Mouse (Mus musculus) Muller cell, postnatal 12 days (primary cell): ENCODE measurements at regions not wholly inside any gene's neighbourhood (a gene's known extent, or its start where the extent isn't known, plus 50 kb on each side); places are given as distances from the start of the nearest gene placed in this dataset.
A peak's percentile ranks its signal among the peaks of the same experiment; 100 is the strongest.

Experiments
- DNase-seq: peaks from one replicate; pipeline ENCODE4 v3.0.0-alpha.2; 2015; ENCODE audit errors: inconsistent ontology term

DNA sequence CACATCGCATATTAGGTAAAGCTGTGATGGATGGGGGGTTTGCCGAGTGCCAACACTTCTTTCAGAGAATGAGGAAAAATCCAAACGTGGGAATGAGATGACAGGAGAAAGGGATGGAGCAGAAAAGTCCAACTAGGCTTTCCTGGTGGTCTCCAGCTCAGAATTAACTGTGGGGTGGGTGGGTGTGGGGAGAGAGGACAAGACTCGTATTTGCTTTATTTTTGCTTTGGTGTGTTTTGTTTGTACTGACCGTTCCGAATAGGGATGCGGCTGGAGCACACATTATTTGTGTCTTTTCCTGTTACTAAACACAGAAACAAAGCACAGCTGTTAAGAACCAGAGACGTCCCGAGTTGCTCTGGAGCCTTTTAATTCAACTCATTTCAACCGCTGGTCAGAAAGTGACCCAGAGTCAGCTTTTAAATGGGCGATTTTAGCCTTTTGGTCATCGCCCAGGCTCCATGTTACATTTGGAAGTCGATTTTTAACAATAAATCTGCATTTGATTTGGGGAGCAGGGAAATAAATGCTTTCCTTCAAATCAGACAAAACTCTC is 136.7 kb downstream of the Gm10295 start:
- DNase-seq: no peak

DNA sequence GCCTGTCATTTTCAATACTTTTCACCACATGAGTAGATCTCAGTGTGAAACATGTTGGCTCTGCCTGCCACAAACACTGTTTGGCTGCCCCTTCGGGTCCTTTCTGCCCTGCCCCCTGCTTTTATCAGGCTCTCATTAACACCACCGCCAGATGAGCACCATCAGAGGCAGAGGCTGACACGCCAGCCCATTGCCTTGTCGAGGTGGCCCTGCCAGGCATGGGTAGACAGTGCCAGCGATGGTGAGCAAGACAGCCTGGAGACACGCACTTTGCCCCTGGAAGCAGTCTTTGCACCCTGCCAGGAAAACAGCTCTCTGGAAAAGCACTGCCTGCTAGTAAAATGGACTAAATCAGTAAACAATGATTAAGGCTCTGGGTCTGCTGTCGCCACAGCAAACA is 158.2 kb downstream of the Gm10295 start:
- DNase-seq: peak; percentile 51

DNA sequence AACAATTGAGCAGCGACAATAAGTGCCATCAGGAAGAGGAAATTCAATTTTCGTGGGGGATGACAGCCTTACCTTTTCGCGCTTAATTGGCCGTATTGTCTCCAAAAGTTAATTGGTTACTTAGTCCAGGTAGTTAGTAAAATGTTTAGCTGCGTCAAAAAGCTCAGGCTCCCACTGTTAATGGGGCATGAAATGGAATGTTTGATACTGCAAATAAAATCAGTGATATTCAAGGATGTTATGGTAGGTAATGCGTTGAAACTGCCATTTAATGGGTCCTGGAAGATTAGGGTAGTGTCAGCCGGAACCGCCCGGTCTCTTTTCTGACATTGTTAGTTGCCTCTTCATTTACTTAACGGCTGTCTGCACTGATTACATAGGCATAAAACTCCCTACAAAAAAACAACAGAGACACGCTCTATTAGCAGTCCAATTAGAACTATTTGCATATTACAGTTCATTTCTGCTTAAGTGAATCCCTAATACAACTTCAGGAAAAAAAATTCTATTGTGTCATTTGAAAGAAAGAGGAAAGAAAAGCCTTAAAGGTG is 161.0 kb downstream of the Gm10295 start:
- peak; percentile 20 for DNase-seq

DNA sequence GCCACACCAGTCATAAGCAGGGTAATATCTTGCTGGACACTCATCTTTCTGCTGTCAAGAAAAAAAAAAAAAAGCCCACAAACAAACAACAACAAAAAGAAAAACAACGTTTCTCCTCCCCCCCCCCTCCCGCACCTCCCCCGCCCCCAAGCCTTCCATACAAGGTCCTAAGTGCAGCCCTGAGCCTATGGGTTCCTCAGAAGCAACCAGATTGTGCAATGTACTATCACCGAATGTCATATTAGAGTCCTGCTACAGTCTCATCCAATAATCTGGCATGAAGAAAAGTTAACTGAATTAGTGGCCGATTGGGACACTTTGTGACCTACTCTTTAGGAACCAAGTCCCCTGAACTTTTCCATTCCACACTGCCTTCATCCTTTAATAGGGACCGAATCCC is 161.5 kb downstream of the Gm10295 start:
- no peak for DNase-seq

DNA sequence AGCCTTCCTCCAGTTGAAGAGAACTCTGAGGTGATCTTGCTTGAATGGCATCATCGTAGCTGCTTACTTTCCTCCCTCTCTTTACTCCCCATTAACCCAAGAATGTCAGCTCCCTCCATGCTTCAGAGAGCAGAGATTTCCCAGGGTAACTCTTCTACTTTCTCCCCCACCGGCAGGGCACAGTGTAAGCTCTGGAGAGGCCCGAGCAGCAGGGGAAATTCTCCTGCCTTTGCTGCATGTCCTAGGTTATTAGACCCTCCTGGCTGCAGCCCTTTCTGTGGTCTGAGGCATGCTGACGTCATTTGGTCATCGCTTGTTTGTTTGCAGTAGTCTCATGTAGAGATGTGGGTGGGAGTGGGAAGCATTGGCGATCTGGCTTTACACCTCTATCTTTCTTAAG is 163.2 kb downstream of the Gm10295 start:
- peak; percentile 12 for DNase-seq

DNA sequence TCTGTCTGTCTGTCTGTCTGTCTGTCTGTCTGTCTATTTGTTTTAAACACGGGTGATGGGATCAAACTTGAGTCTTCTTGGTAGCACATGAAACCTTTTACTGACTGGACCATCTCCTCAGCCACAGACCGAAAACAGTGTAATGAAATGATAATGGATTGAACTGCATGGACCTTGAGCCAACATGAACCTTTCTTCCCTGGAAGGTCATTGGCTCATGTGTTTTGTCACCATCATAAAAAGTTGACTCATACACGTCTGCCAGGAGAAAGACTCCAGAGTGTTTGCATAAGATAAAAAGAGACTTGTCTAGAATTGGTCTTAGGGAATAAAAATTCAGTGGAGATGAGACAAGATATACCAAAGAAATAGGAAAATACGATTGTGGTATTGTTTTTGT is 176.4 kb downstream of the Gm10295 start:
- DNase-seq: no peak

DNA sequence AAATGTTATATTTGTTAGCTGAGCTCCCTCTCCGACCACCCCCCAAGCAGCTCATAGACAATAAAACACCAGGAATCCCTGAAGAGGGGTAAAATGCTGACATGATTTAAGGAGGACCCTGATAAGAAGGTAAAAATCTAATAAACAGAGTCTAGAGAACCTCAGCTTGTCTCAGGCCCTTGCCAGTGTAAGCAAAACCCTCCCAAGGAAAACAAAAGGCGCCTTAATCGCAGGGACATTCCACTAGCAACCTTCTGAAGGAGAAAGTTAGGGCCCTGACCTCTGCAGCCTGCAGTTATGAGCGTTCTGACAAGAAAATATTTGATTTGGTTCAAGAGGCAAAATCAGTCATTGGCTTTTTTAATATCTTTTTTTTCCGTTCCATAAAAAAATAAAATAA is 212.2 kb downstream of the Gm10295 start:
- DNase-seq: no peak

DNA sequence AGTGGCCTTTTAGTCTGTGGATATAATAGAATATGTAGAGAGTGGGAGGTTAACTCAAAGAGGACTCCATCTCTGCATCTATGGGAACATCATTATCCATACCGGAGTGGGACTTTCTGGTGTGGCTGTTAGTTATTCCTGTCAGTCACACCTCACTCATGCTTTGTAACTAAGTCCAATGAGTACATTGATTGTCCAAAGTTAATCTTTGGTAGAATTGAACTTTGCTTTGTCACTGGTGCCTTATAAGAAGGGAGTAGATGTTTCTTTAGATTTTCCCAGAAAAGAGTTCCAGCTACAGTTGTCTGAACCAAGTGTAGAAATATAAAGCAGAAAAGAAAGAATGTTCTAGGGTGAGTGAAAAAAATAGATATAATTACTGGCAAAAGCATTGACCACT is 221.3 kb downstream of the Gm10295 start:
- DNase-seq: no peak

DNA sequence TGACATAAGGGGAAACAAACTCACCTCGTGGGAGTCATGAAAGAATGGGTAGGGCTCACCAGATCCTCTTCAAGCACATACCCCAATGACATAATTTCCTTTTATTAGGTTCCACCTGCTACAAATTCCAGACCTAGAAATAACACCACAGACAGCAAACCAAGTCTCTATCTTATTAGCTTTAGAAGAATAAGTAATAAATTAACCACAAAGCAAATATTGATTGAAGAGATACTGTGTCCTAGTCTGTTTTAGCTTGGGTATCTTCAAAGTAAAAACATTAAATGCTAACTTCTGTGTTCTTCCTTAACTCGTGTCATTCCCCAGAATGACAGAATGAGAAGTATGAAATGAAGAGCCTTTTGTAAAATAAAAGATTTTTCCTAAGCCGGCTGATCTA is 222.4 kb downstream of the Gm10295 start:
- no peak for DNase-seq

DNA sequence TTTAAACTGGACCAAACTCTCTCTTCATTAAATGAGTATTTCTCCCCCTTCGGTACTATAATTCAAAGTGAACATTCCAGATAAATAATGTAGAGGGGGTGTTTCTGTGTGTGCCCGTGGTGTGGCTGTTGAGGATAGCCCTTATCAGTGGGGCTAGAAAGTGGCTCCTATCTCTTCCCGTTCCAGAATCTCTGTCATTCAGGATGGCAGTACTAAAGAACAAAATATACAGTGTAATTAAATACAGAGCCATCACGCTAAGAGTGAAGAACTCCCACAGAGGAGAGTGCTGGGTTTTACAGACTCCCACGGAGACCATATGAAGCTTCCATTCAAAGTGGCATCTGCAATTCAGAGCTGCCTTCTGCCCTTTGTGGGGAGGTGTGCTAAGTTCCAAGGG is 229.8 kb downstream of the Gm10295 start:
- no peak for DNase-seq

DNA sequence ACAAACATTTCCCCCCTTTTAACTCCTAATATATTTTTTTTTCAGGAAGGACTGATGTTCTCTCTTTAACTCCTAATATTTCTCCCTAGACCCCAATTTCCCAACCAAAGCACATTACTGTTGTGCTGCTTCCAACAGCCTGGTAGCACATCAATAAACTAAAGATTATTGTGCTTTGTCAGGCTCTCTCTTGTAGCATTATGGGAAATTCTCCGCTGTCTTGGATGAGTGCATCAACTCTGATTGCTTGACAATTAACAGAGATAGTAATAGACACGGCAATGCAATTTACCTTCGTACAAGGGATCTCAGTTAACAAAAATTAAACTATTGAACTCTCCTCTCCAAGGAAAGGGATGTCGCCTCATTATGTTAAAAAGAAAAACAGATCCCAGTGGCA is 230.3 kb downstream of the Gm10295 start:
- DNase-seq: no peak

DNA sequence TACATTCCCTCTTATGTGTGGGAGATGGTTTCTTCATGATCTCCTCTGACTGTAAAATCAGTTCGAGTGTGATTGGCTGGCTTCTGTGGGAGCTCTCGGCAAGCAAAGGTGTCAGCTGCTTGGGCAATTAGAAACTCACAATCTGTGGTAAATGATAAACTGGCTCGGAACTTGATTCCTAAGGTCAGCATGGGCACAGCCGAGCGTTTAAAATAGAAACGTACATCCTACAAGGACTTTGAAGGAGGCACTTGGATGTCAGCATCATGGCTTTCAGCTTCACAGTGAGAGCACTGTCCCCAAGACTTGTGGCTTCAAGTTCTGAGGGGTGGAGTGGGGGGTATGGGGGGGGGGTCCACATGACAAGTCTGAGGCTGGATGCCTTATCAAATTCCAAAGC is 231.3 kb downstream of the Gm10295 start:
- no peak for DNase-seq

DNA sequence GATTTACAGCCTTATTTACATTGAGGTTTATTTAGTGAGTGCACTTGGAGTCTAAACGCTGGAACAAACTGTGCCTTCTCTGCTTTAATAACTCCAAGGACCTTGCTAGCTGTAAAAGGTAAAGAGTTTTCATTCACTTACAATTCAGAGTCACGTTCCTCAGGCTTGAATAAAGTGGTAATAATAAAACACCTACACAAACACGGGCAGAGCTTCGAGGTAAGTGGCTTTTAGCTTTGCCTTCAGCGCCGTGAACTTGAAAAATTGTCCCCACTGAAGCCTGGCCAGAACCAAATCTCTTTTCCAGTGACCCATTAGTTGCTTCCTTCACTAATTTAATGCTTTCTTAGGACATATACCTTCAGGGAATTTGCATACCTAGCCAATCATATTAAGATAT is 244.2 kb downstream of the Gm10295 start:
- DNase-seq: no peak

DNA sequence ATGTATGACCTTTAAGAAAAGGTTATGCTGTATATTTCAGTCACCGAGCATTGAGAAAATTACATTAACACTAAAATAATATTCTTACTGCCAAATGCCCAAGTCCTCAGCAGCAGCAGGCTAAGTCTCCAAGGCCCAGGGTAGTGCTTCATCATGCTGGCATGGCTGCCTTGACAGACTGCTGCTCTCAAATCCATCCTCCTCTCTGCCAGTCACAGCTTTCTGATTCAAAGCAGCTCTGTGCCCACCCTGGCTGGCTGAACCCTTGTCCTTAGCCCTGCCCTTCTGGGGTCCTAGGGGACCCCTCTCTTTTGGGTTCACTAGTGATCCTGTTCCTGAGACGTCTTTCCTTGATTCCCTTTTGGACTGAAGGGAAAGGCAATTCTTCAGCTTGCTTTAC is 251.0 kb downstream of the Gm10295 start:
- no peak for DNase-seq

DNA sequence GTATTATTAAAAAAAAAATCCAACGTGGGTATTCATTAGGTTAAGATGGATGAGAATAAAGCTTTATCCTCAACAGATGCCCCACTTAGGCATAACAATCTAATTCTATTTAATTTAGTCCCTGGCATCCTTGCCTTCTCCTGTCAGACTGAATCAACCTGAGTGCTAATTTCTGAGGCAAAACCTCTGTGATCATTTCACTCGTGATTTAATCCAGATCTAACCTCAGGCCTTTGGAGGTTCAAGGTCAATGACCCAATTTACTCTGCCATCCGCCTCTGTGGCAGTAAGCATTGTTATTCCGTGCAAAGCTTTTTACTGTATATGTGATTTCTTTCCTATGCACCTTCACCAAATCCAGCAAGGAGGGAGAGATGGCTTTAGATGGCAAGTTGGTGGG is 253.0 kb downstream of the Gm10295 start:
- DNase-seq: peak; percentile 40

DNA sequence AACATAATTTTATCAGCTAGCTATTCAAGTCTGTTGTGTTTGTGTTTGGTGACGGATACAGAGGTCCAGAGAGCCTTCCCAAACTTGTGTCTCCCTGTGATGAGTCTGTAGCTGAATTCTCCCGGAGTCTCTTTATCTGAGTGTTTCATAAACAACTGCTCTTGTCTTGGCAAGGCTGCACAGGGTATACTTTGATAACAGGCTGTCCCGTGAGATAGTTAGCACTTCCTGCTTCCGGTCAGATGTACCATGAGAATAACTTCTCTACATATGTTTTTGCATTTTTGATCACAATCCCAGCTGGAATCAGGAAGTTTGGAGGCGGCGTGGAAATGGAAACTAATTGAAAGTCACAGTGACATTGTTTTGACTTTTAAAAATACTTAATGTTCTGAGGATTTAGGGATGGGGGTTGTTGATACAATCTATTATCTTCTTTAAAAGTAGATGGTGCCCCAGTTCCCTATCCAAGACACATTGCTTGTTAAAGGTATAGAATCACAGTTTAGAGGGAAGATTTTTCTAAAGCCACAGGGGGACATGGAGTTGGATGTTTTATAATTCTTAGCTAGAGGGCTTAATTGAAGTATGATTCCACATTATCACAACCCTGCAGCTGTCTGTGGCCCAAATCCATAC is 257.9 kb downstream of the Gm10295 start:
- no peak for DNase-seq

DNA sequence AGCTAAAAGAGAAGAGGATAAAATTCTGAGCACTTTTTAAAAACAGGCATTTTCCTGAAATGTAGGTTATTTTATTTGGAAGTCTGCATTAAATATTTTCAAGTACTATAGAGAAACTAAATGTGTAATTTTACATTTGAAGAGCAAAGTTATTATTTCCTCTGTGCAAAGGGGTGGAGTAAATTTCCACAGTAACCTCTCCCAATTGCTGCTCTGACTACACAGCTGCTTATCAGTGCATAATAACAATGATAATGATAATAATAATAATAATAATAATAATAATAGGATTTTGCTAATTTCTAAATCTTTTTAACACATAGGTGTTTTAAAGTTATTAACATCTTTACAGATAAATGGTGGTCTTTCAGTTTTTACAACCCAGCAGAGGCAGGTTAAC is 258.5 kb downstream of the Gm10295 start:
- no peak for DNase-seq

DNA sequence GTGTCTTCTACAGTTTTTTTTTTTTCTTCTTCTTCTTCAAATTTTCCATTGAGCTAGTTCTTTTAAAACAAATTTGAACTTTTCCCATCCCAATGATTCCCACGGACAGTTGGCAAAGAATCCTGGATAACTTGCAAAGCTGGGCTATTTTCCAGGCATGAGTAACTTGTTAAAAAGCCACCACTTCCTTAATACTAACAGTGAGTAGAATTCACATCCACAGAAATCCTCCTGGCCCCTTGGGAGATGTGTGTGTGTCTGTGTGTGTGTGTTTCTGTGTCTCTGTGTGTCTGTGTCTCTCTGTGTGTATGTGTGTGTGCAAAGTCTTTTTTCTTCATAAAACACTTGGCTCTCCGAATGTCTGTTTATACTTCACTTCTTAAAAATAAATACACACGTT is 259.0 kb downstream of the Gm10295 start:
- DNase-seq: peak; percentile 21

DNA sequence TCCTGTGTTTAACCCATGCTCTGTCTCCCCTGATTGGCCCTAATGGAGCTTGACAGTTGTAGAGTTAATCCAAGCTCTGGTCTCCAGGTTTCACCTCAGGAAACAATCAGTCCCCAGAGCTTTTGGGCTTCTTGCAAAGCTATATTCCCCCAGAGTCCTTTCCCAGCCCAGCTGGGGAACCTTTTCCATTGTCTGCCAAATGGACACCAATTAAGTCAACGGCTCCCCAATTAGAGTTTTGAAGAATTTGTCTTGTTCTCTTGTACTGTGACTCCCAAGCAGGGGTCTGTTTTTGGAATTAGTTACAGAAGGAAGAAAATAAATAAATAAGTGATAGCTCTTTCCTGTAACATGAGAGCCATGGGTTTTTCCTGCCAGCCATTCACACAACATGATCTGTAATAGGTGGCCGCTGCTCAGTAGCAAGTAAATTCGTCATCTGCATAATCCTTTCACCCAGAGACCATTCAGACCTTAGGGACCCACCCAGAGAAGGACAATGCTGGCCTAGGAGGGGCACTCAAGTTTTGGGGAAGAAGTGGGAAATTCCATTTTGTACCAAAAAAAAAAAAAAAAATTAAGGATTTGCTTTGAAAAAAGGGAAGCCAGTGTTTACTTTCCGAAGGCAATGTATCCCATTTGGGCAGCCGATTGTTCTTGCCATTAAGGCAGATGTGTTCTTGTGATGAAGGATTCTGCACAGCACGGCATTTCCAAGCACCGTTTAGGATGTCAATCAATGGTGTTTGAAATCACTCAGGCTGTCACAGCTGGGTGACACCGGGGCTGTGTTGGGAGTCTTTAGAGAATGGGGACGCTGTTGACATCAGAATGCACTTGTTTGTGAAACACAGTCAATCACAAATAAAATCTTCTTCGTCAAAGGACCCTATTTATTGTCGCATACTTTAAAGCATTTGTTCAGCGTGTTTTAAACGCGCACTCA is 286.6 kb downstream of the Gm10295 start:
- peak; percentile 33 for DNase-seq

DNA sequence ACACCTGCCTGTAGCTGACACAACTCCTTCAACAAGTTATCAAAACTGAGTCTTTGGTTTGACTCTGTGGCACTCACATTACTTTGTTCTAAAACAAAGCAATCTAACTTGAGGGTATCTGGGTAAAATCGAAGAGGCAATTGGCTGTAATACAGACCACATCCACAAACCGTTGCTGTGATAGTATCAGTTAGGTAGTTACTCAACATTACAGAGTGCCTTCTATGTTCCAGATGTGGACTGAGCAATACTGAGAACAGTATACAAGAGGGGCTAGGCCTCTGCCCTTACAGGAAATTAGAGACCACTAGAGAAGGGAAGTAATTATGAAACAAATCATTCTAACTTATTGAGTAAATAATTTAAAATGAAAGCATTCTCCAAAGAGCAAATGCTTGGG is 300.5 kb downstream of the Gm10295 start:
- no peak for DNase-seq

DNA sequence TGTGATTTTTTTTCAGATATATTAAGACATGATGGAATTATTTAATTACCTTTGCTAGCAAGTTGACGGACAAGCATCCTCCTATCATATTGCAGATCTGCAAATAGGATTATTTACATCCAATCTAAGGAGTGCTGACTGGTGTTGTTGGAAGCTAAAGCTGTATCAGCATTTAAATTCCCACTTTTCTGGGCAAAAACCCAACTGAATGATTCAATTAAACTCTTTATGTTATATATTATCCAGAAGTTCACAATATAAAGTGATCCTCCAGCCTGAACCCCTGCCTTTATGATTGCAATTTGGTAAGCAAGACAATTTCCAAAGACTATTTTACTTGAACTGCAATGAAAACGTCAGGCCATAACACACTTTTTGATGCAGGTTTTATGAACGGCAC is 304.1 kb downstream of the Gm10295 start:
- DNase-seq: no peak

DNA sequence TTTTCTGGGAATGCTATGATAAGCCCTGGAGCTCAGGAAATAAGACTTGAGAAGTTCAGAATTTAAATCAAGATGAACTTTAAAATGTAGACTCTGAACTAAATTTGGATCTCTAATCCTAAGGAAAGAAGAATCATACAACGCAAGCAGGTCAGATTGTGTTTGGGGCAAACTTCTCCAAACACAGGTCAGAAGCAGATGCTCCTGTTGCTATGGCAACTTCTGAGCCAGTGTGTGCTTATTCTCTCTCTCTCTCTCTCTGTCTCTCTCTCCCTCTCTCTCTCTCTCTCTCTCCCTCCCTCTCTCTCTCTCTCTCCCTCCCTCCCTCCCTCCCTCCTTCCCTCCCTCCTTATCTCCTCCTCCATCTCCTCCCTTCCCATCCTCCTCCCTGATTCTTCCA is 304.7 kb downstream of the Gm10295 start:
- DNase-seq: no peak

DNA sequence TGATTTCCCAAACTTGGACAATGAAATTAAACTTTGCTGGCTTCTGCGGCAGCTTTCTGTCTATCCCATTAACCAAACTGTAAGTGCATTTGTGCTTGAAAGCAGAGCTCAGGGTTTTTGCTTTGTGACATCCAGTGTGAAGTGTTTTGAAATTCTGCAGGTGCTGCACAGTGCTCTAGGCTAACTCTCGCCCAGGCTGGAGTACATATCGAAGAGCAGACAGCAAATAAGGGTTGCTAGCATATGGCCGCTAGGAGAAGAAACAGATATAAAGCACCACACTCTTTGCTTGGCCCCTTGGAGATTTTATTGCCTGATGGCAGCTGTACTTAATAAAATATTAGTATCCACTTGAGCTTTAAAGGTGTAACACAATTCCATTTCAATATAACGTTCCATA is 307.5 kb downstream of the Gm10295 start:
- DNase-seq: no peak
